Mouse (Mus musculus) ES-E14 (cell line): Measurements from ENCODE around the gene Ccdc97. TPM values are rescaled to one million over a fixed set of nuclear protein-coding genes. Genes with fewer than 3 reads are reported as not detected.

Source experiments
- DNase-seq: peaks from one replicate; pipeline ENCODE4 v3.0.0-alpha.2; 2013; ENCODE audit warnings: low read depth, low spot score
- H3K27ac ChIP-seq: 2 replicates; pipeline ENCODE4 v1.5.1; 2012; ENCODE audit warnings: low read depth, mild to moderate bottlenecking, low read length, moderate library complexity, mixed read lengths; ENCODE audit not compliant: poor library complexity, insufficient read depth, severe bottlenecking
- H3K36me3 ChIP-seq: 2 replicates; pipeline ENCODE4 v1.6.1; 2012; ENCODE audit warnings: mild to moderate bottlenecking, low read length, moderate library complexity, mixed read lengths; ENCODE audit not compliant: control insufficient read depth, poor library complexity, insufficient read depth, severe bottlenecking
- H3K4me1 ChIP-seq, 2 experiments: fragments of 150-350 bp in 1 of 2; sonication (generic) in 1 of 2; 2 replicates each; pipeline ENCODE4 v1.6.1; 2012; ENCODE audit warnings: low read length in 2 of 2, mild to moderate bottlenecking in 1 of 2, mixed read lengths in 1 of 2; ENCODE audit not compliant: control insufficient read depth in 2 of 2, insufficient read depth in 2 of 2, poor library complexity in 1 of 2
- H3K4me3 ChIP-seq, 2 experiments: fragments of 150-350 bp in 1 of 2; sonication (generic) in 1 of 2; 2 replicates each; pipeline ENCODE4 v1.5.1; 2012; ENCODE audit warnings: low read length in 2 of 2, low read depth in 1 of 2, mild to moderate bottlenecking in 1 of 2, mixed read lengths in 1 of 2; ENCODE audit not compliant: insufficient read depth in 1 of 2, poor library complexity in 1 of 2, severe bottlenecking in 1 of 2
- H3K9ac ChIP-seq: 2 replicates; pipeline ENCODE4 v1.6.1; 2012; ENCODE audit warnings: low read depth, mild to moderate bottlenecking, low read length, mixed read lengths; ENCODE audit not compliant: poor library complexity, insufficient read depth, severe bottlenecking
- H3K9me3 ChIP-seq: fragments of 150-350 bp; sonication (generic); 2 replicates; pipeline ENCODE4 v1.6.1; 2012; ENCODE audit warnings: low read depth, mild to moderate bottlenecking, low read length; ENCODE audit not compliant: control insufficient read depth, insufficient read depth
- CHD2 ChIP-seq: IDR thresholded peaks from 2 replicates; pipeline ENCODE4 v1.6.1; 2014; ENCODE audit warnings: mild to moderate bottlenecking, low read depth, low read length, inconsistent platforms
- HCFC1 ChIP-seq: IDR thresholded peaks from 2 replicates; pipeline ENCODE4 v1.6.1; 2012; ENCODE audit warnings: low read length, inconsistent platforms, borderline replicate concordance; ENCODE audit not compliant: insufficient read depth
- MAFK ChIP-seq: IDR thresholded peaks from 2 replicates; pipeline ENCODE4 v1.6.1; 2014; ENCODE audit warnings: mild to moderate bottlenecking, low read depth, low read length, inconsistent platforms; ENCODE audit not compliant: insufficient read depth
- ZC3H11A ChIP-seq: IDR thresholded peaks from 2 replicates; pipeline ENCODE4 v1.6.1; 2012; ENCODE audit warnings: low read depth, mild to moderate bottlenecking, inconsistent platforms, low read length, borderline replicate concordance
- ZNF384 ChIP-seq: IDR thresholded peaks from 2 replicates; pipeline ENCODE4 v1.6.1; 2012; ENCODE audit warnings: low read depth, low read length, inconsistent platforms
- in situ Hi-C, 2 experiments: fragments of 600-800 bp; cut with MboI; formaldehyde crosslinking; loops; one replicate each; pipeline ENCODE4 v1.15.1; 2025; ENCODE audit warnings: low sequenced_read_pairs in 2 of 2, inconsistent platforms in 1 of 2; ENCODE audit not compliant: unreplicated experiment in 2 of 2
- total RNA-seq: library from RNA; depleted of rRNA; stranded (reverse); fragments of 300-350 nt; gene quantifications from 2 replicates; pipeline ENCODE4 v1.2.3, GENCODE M21; 2012

The Ccdc97 gene
- total RNA-seq, 1 experiment: 21.7 TPM

- Histone ChIP-seq H3K36me3 (peaks cover 28% of the 10 kb centered on the region; the same call in 1 of the 2 replicates), H3K4me3 (no peak overlapping the region; a peak in 2 of 4 replicates), H3K9ac (no peak overlapping the region; the same call in 1 of the 2 replicates), H3K9me3 (no peaks in the 10 kb centered on the region), H3K27ac (no peak overlapping the region), H3K4me1 (peaks cover 3 to 20% of the 10 kb centered on the region in 2 experiments; a peak in 1 of 4 replicates)
- in situ Hi-C loops: no loop called here
- TF ChIP-seq ZNF384 (no peak), MAFK (no peak), CHD2 (no peak), ZC3H11A (no peak), HCFC1 (no peak)
- DNase-seq: no peak
Measured at GRCm38 (mm10) chr7:25710519-25711130, 8.3 kb downstream of the Ccdc97 start.

DNA sequence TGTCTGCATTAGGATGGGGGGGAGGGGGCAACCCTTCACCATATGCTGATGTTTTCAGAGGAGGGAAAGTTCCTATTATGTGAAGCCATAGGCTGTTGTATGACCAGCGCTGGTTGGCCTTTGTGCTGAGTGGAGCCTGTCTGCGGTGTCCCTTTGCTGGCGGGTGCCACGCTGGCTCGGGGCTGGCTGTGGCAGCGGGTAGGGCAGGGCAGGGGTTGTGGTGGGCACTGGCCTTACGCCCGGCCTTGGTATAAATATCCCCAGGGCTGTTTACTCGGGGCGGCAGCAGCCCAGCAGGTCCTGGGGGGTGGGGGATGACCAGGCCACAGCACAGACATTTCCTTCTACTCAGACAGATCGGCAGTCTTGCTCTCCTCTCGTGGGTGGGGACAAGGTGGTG lies 8.9 kb downstream of the Ccdc97 start:
- Histone ChIP-seq H3K27ac (no peak overlapping the region), H3K9me3 (no peaks in the 10 kb centered on the region)

GRCm38 (mm10) chr7:25707581-25708292 lies 11.2 kb downstream of the Ccdc97 start:
- Histone ChIP-seq H3K9ac (peak overlapping the region; percentile 27), H3K4me3 (peak overlapping the region in 1 of 2 experiments; percentile 24; a peak in 1 of 4 replicates), H3K36me3 (0 out of 2 replicates have a peak, but pooled peaks cover 2% of the 10 kb centered on the region), H3K9me3 (no peaks in the 10 kb centered on the region), H3K27ac (no peak overlapping the region), H3K4me1 (peaks cover 3 to 26% of the 10 kb centered on the region in 2 experiments; a peak in 1 of 4 replicates)
- DNase-seq: no peak
- TF ChIP-seq ZC3H11A (no peak), MAFK (peak; percentile 61; the same call in 1 of the 2 replicates), HCFC1 (no peak)
- in situ Hi-C loops: no loop called here

More for the DNA sequence above, 8.9 kb downstream of the Ccdc97 start:
- no peak overlapping the region for H3K9ac ChIP-seq
- H3K4me1 ChIP-seq: peaks cover 3 to 23% of the 10 kb centered on the region in 2 experiments; a peak in 1 of 4 replicates
- H3K36me3 ChIP-seq: peaks cover 21% of the 10 kb centered on the region; the same call in 1 of the 2 replicates
- in situ Hi-C loops: no loop called here
- DNase-seq: no peak
- no peak for TF ChIP-seq ZNF384
- H3K4me3 ChIP-seq: peak overlapping the region; percentile 27 to 29; a peak in 2 of 4 replicates

GRCm38 (mm10) chr7:25706578-25707170 lies 12.2 kb downstream of the Ccdc97 start:
- H3K27ac ChIP-seq: no peak overlapping the region
- no peaks in the 10 kb centered on the region for H3K9me3 ChIP-seq
- no peak for TF ChIP-seq ZNF384
- TF ChIP-seq MAFK: no peak
- TF ChIP-seq ZC3H11A: no peak
- TF ChIP-seq CHD2: no peak
- no peak for TF ChIP-seq HCFC1
- in situ Hi-C loops: no loop called here
- H3K4me1 ChIP-seq: peaks cover 3 to 26% of the 10 kb centered on the region in 2 experiments; a peak in 1 of 4 replicates
- H3K4me3 ChIP-seq: no peak overlapping the region
- no peak for DNase-seq
- H3K9ac ChIP-seq: no peak overlapping the region
- H3K36me3 ChIP-seq: no peaks in the 10 kb centered on the region
